ENCODE assay signal across 23 mouse cellular contexts in genomic region chr12:5353416-5353815, GRCm38 (mm10). TPM values are rescaled to one million over a fixed set of nuclear protein-coding genes. Genes with fewer than 3 reads are reported as not detected.
DNase-seq lines count a peak whose midpoint lies in the region; TF ChIP-seq lines count a peak whose summit lies in the region.
"Had no signal": no experiment of that assay in that cellular context is flagged by ENCODE, and none has a peak within 500 bp of the region (broad histone marks: within the 10 kb centered on the region; RNA-seq: fewer than 3 reads in every experiment).

No protein-coding gene starts in this region.

- no peak for TF ChIP-seq POLR2A in olfactory bulb, adult 2 months (IDR thresholded peaks at IDR 0.05; ENCODE audit: insufficient read depth, low read depth, low read length)

- intact Hi-C loops in left cerebral cortex, adult 2 months (cut with DNase I) = no loop called here
- intact Hi-C loops in left cerebral cortex, postnatal 10 days (cut with DNase I) = no loop called here

- peak; percentile 24 for DNase-seq in heart, adult 11 months
- DNase-seq in heart, postnatal 4 days = no peak
- DNase-seq in left cerebral cortex, adult 2 months (ENCODE audit: extremely low spot score in 1 of 2, low spot score in 2 of 2) = no peak
- DNase-seq in left cerebral cortex, postnatal 10 days (ENCODE audit: extremely low spot score in 1 of 2, low spot score in 2 of 2) = no peak
- no peak for DNase-seq in adrenal gland, adult (ENCODE audit: inconsistent age in 2 of 2, low spot score in 1 of 2)
- DNase-seq: adrenal gland, adult 2 months; adrenal gland, postnatal 25 days; B cell, adult 2 months; cerebellum, adult 18-20 months; cerebellum, adult 9-10 months; cerebellum, postnatal 14 days; gastrocnemius, postnatal 25 days; heart, adult 2 months; heart, postnatal 10 days; heart, postnatal 36 days had no signal

- H3K4me3 ChIP-seq in left cerebral cortex, adult 2 months = no peak overlapping the region
- H3K4me3 ChIP-seq in olfactory bulb, adult 2 months (ENCODE audit: insufficient read depth, low read depth, low read length) = no peak overlapping the region
- H3K4me3 ChIP-seq: forebrain, embryonic 10.5 days; forebrain, embryonic 13.5 days; heart, adult 2 months; heart, embryonic 12.5 days; heart, embryonic 15.5 days had no signal

- peak overlapping the region; percentile 63 for H3K27ac ChIP-seq in left cerebral cortex, adult 2 months
- H3K27ac ChIP-seq in olfactory bulb, adult 2 months (ENCODE audit: insufficient read depth, low read depth, low read length) = peak overlapping the region; percentile 65; the same call in 1 of the 2 replicates
- H3K27ac ChIP-seq: forebrain, embryonic 10.5 days; forebrain, embryonic 13.5 days; heart, adult 2 months; heart, embryonic 15.5 days; hindbrain, embryonic 14.5 days; hindbrain, postnatal 0 days had no signal

- H3K4me1 ChIP-seq in olfactory bulb, adult 2 months (ENCODE audit: control insufficient read depth, insufficient read depth, low read length) = peaks cover 19% of the 10 kb centered on the region

- WGBS in olfactory bulb, adult 2 months = 61% methylated on average over 9 of the region's 9 CpGs

- no peak for TF ChIP-seq CTCF in left cerebral cortex, adult 2 months (IDR thresholded peaks at IDR 0.05)
- no peak for TF ChIP-seq CTCF in olfactory bulb, adult 2 months (IDR thresholded peaks at IDR 0.05; ENCODE audit: insufficient read depth, low read depth, low read length)

RNA-seq across cellular contexts. Expression of gene Klhl29, which starts 22.1 kb away (rescaled TPM):
- under 1 TPM; 0.69 to 0.90 TPM for total RNA-seq in heart, postnatal 4 days (2021)
- total RNA-seq in left cerebral cortex, adult 2 months (2021) = 10 to 100 TPM; 43.2 to 44.3 TPM
- 10 to 100 TPM; 33.4 to 34.6 TPM for total RNA-seq in left cerebral cortex, postnatal 10 days (2021)
- polyA plus RNA-seq in olfactory bulb, adult 2 months (2012; ENCODE audit: insufficient read depth, insufficient read length, low replicate concordance, missing spikeins) = not detected in 2 replicates
- polyA plus RNA-seq: G1E had no signal

Comparison
In these comparisons a context has a peak if more than half of its experiments do, and no peak if none do; other contexts are left out.
1. RNA of gene Klhl29, which starts 22.1 kb away (total RNA-seq): 43.2 to 44.3 TPM in left cerebral cortex, adult 2 months and 33.4 to 34.6 TPM in left cerebral cortex, postnatal 10 days; 0.69 to 0.90 TPM in heart, postnatal 4 days; every median in the first group is over 10 times any median in the second.